Mouse (Mus musculus): ENCODE results near the gene Fyttd1. TPM values are rescaled to one million over a fixed set of nuclear protein-coding genes. Genes with fewer than 3 reads are reported as not detected.

Gene Fyttd1
- total RNA-seq, 4 experiments from 2014 or later = 94.2 to 123 (median 109) TPM

- no peak for DNase-seq (ENCODE audit: low spot score)
Measured at GRCm38 (mm10) chr16:32942694-32943093, 65.4 kb downstream of the Fyttd1 start.

DNA sequence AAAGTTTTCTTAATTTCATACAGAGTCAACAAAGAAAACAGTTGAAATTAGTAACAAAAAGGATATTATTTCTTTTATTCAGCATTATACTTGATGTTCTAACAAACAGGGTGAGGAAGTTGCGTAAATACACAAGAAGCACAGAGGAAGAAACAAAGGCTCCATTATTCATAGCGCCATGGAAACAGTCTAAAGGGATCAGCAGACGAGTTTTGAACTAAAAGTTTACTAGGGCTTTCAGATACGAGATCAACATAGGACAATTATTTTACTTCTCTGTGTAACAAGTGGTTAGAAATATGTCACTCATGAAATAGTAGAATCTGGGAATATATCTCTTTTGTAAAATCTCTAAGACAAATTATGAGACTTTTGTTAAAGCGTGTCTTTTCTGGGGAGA lies 68.1 kb downstream of the Fyttd1 start:
- DNase-seq (ENCODE audit: low spot score) = no peak

GRCm38 (mm10) chr16:32948016-32948415 lies 70.7 kb downstream of the Fyttd1 start:
- no peak for DNase-seq (ENCODE audit: low spot score)

- DNase-seq (ENCODE audit: low spot score) = no peak
Measured at GRCm38 (mm10) chr16:32948656-32949055, 71.4 kb downstream of the Fyttd1 start.

DNA sequence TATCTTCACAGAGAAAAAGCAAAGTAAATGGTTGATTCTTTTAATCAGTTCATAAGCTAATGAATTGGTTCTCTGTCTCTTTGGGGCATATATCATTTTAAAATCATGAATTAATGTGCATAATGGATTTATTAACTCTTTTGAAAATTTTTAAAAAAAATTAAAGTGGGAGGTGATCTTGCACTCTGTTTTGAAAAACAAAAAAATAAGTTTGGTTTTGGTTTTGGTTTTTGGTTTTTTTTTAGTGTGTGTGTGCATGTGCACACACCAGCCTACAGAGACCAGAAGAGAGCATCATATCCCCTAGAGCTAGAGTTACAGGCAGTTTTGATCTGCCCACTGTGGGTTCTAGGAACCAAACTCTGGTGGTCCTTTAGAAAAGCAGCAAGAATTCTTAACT lies 72.0 kb downstream of the Fyttd1 start:
- DNase-seq (ENCODE audit: low spot score) = no peak

GRCm38 (mm10) chr16:32951074-32951473 lies 73.8 kb downstream of the Fyttd1 start:
- no peak for DNase-seq (ENCODE audit: low spot score)

DNA sequence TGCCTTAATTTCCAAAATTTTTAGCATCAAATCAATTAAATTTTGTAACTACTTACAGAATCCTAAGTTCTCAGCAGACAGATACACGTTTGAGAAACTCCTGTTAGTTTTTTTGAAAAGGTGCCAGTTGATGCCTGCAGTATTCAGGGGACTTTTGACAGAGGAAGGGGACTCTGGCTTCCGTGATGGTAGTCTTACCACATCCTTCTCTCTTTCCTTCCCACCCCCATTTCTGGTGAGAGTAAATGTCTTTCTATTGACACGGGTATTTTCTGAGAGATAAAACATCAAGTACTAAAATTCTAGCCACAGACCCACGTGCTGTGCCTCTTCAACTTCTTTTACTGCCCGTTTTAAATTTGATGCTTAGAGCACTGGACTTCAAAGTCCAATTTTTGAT lies 76.5 kb downstream of the Fyttd1 start:
- DNase-seq (ENCODE audit: low spot score) = no peak

- DNase-seq (ENCODE audit: low spot score) = no peak
Measured at GRCm38 (mm10) chr16:32954304-32954703, 77.0 kb downstream of the Fyttd1 start.

DNA sequence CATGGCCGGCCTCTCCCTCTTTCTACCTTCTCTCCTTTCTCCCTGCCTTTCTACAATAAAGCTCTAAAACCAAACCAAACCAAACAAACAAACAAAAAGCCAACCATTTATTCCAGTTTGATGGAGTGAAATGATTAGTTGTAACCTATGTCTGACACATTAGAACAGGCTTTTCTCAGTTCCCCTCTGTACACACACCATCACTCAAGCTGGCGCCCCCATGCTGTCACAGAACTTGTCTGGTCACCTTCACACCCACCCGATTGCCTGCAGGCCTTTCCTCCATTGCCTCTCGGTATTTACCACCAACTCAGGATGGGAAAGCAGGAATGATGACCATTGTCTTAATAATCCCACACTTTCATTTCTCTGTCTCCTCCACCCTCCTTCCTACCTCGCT lies 79.6 kb downstream of the Fyttd1 start:
- no peak for DNase-seq (ENCODE audit: low spot score)

Other genes with a start within 250 kb of the Fyttd1 start
- 10 to 100 TPM; 18.6 to 22.6 (median 21.4) TPM for gene Tnk2, start 233.6 kb upstream of the Fyttd1 start, total RNA-seq (2022)
- under 1 TPM; 0.29 to 0.50 (median 0.35) TPM for gene Muc4, start 141.6 kb upstream of the Fyttd1 start, total RNA-seq (2022)
- gene Muc20, start 80.1 kb upstream of the Fyttd1 start, total RNA-seq (2022) = under 1 TPM; 0.33 to 0.79 (median 0.47) TPM
- not detected for gene Smbd1, start 67.0 kb upstream of the Fyttd1 start, total RNA-seq (2022)
- 10 to 100 TPM; 30.7 to 37.0 (median 34.2) TPM for gene Rubcn, start 266 bp downstream of the Fyttd1 start, total RNA-seq (2022)
- gene Lrch3, start 36.6 kb downstream of the Fyttd1 start, total RNA-seq (2022) = 10 to 100 TPM; 21.5 to 26.3 (median 22.7) TPM
- gene Iqcg, start 178.7 kb downstream of the Fyttd1 start, total RNA-seq (2022) = 1 to 10 TPM in 1 of 4 experiments, under 1 TPM in 3; 0.31 to 1.6 (median 0.45) TPM
- gene Rpl35a, start 179.0 kb downstream of the Fyttd1 start, total RNA-seq (2022) = 100 to 1,000 TPM; 282 to 337 (median 300) TPM
- gene Lmln, start 185.0 kb downstream of the Fyttd1 start, total RNA-seq (2022) = 1 to 10 TPM; 1.5 to 5.4 (median 2.1) TPM